Mouse (Mus musculus): ENCODE measurements around the gene Olfr16.

DNA sequence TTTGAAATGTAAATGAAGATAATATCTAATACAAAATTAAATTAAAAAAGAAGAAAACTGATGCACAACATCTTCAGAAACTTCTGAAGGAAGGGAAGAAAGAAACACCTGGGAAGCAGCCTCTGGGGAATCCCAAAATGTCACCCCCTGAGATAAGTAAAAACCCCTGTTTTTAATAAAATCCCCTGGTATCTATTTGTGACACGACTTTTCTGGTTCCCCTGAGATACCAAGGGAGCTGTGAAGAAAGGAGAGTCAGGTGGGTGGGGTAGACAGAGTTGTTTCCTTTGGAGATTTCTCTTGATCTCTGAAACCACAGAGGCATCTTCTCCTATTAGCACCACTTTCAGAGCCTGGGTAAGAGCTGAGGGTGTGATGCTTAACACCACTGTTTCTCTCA, at the start of gene Olfr16:
- no peak for TF ChIP-seq ZC3H11A (IDR thresholded peaks at IDR 0.05; ENCODE audit: borderline replicate concordance, low read depth, low read length)
- no peak for TF ChIP-seq HCFC1 (IDR thresholded peaks at IDR 0.05; ENCODE audit: borderline replicate concordance, insufficient read depth, low read length)
- TF ChIP-seq MAFK (IDR thresholded peaks at IDR 0.05; ENCODE audit: insufficient read depth, low read depth, low read length): no peak
- TF ChIP-seq CHD2 (IDR thresholded peaks at IDR 0.05; ENCODE audit: low read depth, low read length): no peak
- no peak for TF ChIP-seq ZNF384 (IDR thresholded peaks at IDR 0.05; ENCODE audit: low read depth, low read length)

All from ES-E14 (cell line).